Mouse (Mus musculus) layer of hippocampus, adult 9-10 months (tissue): ENCODE measurements around the gene Srsf2.
"Not testable (repeated sequence)": the region's sequence is repeated elsewhere in the genome, so short reads cannot be mapped to it uniquely, and the experiment has no call there.

Source experiments
- DNase-seq: peaks from one replicate; pipeline ENCODE4 v3.0.0; 2022; ENCODE audit warnings: low spot score

Srsf2 gene

DNA sequence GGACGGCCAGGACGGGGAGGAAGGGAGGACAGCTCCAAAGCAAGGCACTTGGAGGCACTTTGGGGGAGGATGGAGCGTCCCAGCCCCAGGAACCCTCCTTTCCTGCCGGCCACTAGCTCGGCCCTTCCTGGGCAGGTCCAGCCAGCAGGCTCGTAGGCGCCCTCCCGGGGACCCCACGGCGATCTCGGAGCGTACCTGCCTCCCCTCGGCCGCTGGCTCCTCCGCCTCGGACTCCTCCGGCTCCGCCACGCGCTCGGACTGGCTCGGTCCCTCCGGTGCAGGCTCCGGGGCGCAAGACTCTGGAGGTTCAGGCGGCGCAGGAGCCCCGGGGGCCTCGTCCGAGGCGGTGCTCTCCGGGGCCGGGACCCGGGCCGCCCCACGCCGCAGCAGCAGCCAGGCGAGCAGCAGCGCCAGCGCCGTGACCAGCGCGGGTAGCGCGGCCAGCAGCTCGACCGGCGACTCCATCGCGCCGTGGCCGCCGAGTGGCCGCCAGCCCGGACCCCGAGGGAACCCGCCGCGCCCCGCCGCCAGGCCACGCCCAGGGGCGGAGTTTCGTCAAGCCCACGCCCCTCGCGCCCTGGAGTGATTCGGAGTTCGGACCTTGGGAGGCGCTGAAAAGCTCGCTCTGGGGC, 25.2 kb downstream of the Srsf2 start, which contains the start of gene Mxra7:
Mxra7 (minus strand) TSS at position 513 of the 632 bp plus-strand sequence.
- no peak for DNase-seq

- DNase-seq, result no peak
Measured at GRCm38 (mm10) chr11:116826550-116827504, 26.1 kb downstream of the Srsf2 start.

GRCm38 (mm10) chr11:116825230-116825629, 27.7 kb downstream of the Srsf2 start:
- no peak for DNase-seq

DNA sequence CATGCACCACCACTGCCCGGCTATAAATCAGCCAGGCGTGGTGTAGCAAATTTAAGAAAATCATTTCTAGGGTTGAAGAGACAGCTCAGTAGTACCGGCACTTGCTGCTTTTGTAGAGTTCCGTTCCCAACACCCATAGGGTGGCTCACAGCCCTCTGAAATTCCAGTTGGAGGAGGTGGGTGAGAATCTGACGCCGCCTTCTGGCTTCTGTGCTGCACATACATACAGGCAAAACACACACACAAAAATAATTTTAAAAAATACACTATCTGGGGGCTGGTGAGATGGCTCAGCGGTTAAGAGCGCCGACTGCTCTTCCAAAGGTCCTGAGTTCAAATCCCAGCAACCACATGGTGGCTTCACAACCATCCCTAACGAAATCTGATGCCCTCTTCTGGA, 29.0 kb downstream of the Srsf2 start:
- DNase-seq, result not testable (repeated sequence)

- no peak for DNase-seq
Measured at GRCm38 (mm10) chr11:116823255-116823654, 29.6 kb downstream of the Srsf2 start.

DNA sequence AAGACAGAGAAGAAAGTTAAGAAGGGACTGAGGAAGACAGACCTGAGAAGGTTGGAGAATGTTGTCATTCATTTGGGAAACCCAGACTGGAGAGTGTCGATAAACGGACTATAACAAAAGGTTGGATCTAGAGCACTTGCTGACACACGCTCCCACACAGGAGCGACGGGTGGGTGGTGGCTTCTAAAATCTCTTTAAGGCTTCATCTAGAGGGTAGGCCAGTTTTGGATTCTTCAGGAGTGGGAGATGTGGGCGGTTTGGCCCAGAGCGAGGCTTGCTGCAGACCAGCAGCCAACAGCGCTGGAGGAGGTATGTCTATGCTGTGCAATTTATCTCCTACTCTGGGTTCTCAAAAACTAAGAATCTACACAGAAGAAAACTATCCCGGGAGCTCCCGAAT, 30.3 kb downstream of the Srsf2 start:
- no peak for DNase-seq

DNA sequence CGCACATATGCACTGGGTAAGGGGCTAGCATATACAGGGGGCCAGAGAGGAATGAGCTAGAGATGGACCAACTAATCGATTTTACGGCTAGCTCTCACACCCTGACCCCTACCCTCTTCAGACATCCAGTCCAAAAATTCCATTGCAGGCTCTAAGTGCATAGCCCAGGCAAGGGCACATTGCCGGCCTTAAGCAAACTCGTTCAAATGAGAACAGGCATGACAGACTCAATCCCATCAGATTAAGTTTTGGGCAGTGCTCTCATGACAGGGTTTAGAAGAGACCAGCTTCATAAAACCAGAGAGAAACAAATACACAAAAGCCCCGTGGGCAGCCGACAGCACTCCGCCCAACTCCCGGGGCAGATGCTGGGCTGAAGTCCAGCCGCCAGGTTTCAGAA, 30.7 kb downstream of the Srsf2 start:
- no peak for DNase-seq

DNA sequence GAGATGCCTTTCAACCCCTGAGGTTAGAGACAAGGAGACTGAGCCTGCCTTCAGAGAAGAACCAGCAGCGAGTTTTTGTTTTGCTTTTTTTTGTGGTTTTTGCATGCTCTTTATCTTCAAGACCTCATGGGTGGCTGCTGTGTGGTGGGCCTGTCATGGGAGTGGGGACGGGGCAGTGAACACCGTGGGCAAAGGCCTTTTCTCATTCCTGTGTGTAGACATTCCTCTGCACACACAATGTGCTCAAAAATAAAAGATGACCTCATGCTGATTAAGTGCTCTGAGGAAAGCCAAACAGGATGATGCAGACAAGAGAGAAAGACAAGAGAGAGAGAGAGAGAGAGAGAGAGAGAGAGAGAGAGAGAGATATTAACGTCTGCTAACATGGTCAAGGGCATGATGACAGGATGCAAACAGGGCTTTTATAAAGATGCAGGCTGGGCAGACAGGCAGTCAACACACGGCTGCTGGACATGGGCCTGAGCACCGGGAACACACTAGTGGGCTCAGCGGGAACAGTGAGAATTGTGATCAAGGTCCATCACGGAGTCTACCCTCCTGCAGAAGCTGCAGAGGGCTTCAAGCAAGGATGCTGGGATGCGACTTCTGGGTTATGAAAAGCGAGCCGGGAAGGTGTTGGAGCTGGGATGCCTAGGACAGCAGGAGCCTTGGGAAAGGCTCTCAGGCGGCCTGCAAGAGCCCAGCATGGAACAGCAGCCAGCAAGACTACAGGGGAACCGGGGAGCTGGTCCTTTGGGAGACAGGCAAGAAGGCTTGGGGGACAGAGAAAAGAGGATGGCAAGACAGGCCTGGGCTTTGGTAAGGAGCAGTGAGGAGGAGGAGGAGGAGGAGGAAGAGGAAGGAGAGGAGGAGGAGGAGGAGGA, 31.6 kb downstream of the Srsf2 start:
- DNase-seq, result no peak

- DNase-seq, result no peak
Measured at GRCm38 (mm10) chr11:116819932-116820593, 32.8 kb downstream of the Srsf2 start.

- DNase-seq, result no peak
Measured at GRCm38 (mm10) chr11:116818722-116819121, 34.2 kb downstream of the Srsf2 start.

DNA sequence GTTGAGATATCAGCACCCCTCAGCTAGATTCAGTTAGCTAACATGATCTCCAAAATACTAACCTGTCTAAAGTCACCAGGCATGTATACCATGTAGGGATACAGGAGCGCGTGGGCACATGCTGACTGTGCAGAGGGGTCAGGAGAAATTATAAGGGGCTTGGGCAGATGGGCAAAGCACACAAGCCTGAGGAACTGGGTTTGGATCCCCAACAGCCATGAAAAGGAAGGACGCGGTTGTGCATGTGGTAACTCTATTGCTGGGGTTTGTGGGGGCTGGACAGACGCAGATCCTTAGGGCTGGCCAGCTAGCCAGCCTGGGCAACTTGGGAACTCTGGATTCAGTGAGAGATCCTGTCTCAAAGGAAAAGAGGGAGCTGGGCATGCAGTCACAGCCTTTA, 35.3 kb downstream of the Srsf2 start:
- DNase-seq, result no peak

DNA sequence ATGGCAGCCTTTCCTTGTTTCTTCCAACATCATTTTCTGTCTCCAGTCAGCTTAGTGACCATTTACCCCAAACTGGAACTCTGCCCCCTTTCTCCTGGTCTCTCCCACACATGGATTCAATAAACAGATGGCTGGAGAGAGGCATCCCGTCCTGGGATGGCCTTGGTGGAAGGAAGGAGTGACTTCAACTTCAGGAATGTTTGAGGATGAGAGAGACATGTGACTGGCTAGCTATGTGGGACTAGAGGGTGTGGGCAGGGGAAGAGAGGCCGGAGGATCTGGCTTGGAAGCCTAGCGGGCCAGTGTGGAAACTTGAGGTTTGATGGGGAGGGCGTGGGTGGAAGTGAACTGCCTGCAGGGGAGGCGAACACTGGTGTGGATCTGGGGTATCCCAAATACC, 36.1 kb downstream of the Srsf2 start:
- no peak for DNase-seq

DNA sequence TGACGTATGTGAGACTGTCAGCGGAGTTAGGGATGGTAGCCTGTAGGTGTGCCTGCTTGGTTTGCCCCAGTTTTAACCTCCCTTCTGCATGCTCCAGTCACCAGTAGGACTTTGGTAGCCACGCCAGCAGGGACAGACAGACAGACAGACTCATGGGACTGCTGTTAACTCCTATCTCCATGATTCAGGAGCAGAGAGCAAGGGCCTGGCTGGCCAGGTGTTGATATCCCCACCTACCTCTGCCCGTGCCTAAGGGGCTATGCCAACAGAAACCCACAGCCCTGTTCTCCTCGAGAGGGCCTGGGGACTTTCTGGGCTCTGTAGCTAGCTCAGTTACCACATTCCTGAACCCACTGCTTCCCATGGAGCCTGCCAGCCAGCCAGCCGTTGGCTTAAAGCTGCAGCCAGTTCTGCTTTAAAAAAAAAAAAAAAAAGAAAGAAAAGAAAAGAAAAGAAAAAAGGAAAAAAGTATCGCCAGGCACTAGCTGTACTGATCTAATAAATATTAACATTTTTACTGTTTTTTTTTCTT, 37.9 kb downstream of the Srsf2 start:
- no peak for DNase-seq

DNA sequence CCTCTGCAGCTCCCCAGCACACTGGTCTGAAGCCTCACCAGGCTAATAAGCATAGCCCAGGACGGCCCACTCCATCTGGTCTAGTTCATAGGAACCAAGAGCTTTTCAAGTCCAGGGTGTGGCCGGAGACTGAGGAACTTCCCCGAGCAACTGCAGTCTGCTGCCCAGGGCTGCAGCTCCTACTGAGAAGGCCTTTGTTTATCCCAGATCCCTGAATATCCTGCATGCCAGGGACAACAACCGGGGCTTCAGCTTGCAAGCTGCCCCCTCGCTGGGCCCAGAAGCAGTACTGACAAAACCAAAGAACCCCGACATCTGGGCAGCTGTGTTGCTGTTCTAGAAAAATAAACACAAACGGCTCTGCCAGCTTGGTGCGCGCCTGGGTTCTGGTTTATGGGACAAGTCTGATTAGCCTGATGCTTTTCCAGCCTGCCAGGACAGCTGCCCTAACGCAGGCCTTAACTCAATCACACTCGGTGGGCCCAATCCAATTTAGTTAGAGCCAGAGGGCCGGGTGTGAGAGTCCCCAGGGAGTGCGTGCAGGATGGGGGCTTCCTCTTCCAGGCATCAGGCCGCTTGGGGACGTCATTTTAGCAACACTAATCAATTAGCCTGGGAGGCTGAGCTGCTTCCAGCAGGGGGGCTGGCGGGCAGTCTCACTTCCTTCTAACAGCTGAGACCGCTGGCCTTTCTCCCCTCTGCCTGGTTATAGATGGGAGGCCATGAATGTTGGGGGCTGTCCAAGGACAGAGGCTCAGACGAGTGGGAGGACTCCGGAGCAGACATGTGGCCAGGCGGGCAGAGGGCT, 38.6 kb downstream of the Srsf2 start:
- DNase-seq, result no peak

DNA sequence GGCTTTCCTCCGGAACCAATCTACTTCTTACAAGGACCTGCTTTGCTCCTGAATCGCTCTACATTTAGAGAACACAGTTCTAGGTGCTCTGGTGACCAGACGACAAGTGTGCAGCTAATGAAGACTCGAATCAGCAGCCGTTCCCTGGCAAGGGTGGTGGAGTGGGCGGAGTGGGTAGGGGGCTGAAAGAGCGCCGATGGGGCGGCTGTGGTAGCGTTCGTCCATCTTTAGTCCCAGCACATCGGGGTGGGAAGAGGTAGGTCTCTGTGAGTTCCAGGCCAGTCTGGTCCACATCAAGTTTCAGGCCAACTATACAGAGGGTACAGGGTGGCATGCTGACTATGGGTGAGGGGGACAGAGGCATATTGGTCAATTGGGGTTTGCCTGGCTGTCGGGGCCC, 39.3 kb downstream of the Srsf2 start:
- DNase-seq, result no peak

- no peak for DNase-seq
Measured at GRCm38 (mm10) chr11:116812793-116813529, 39.9 kb downstream of the Srsf2 start.

- peak; percentile 46 for DNase-seq
Measured at GRCm38 (mm10) chr11:116810983-116811901, 41.7 kb downstream of the Srsf2 start.

DNA sequence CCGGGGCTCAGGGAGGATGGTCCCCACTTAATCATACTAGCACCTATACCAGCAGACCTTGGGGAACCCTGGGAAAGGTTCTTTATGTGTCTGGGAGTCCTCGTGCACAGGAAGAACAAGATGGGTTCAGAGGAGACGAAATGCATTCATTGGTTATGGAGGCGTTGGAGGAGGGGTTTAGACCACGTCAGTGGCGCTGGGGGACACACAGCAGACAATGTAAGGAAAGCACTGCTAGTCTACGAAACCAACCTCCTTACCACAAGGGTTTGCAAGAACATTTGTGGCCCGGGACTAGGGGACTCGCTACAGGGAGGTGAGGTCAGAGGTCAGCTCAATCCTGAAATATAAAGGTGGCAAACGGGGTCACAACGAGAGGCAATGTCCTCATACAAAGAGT, 42.4 kb downstream of the Srsf2 start:
- DNase-seq, result no peak

GRCm38 (mm10) chr11:116809520-116809919, 43.4 kb downstream of the Srsf2 start:
- no peak for DNase-seq
